Mouse (Mus musculus) small intestine, adult 2 months (tissue): ENCODE results near the gene Icam1.
"Not testable (repeated sequence)": the region's sequence is repeated elsewhere in the genome, so short reads cannot be mapped to it uniquely, and the experiment has no call there.

Source experiments
- CTCF ChIP-seq: fragments of 200-500 bp; IDR thresholded peaks from 2 replicates; pipeline ENCODE4 v1.5.1; 2012; ENCODE audit warnings: low read depth, mild to moderate bottlenecking, control low read depth, inconsistent platforms, low read length, moderate library complexity, mixed read lengths; ENCODE audit not compliant: insufficient replicate concordance, insufficient read length; ENCODE audit errors: extremely low read depth
- POLR2A ChIP-seq: fragments of 200-500 bp; IDR thresholded peaks from 2 replicates; pipeline ENCODE4 v1.6.1; 2012; ENCODE audit warnings: low read depth, mild to moderate bottlenecking, control low read depth, inconsistent platforms, low read length, moderate library complexity

DNA sequence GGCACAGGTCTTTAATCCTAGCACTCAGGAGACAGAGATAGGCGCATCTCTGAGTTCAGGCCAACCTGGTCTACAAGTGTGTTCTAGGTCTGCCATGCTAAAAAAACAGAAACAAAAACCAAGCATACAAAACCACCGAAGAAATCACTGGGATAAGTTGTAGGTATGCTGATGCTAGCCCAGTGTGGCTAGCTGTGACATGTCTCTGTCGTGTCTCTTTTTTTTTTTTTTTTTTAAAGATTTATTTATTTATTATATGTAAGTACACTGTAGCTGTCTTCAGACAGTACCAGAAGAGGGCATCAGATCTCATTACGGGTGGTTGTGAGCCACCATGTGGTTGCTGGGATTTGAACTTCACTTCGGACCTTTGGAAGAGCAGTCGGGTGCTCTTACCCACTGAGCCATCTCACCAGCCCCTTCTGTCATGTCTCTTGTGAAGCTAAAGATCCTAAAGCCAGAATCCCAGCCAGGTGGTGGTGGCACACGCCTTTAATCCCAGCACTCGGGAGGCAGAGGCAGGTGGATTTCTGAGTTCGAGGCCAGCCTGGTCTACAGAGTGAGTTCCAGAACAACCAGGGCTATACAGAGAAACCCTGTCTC lies 4.7 kb upstream of the Icam1 start:
- TF ChIP-seq CTCF, POLR2A: not testable (repeated sequence)
